Mouse (Mus musculus) CH12.LX (cell line): ENCODE measurements around the gene 2810006K23Rik. TPM values are rescaled to one million over a fixed set of nuclear protein-coding genes. Genes with fewer than 3 reads are reported as not detected.
"Not testable (repeated sequence)": the region's sequence is repeated elsewhere in the genome, so short reads cannot be mapped to it uniquely, and the experiment has no call there.

ENCODE experiments used
- DNase-seq: peaks from one replicate; pipeline ENCODE4 v3.0.0-alpha.2; 2013; ENCODE audit errors: extremely low read depth
- H3K27ac ChIP-seq: 2 replicates; pipeline ENCODE4 v1.5.1; 2012; ENCODE audit warnings: low read depth, mild to moderate bottlenecking, control low read depth, moderate library complexity; ENCODE audit not compliant: insufficient read depth
- H3K27me3 ChIP-seq: replicated peaks from 2 replicates; pipeline ENCODE3; 2012; ENCODE audit warnings: inconsistent platforms
- H3K36me3 ChIP-seq, 2 experiments: replicated peaks in 1 of 2; 2 replicates each; pipeline versions ENCODE3 to v1.6.1; 2012; ENCODE audit warnings: inconsistent platforms in 1 of 2, low read length in 1 of 2, mild to moderate bottlenecking in 1 of 2, mixed read lengths in 1 of 2, moderate library complexity in 1 of 2; ENCODE audit not compliant: control insufficient read depth in 1 of 2, insufficient read depth in 1 of 2
- H3K4me1 ChIP-seq, 2 experiments: 2 replicates each; pipeline ENCODE4 v1.6.1; 2012; ENCODE audit warnings: inconsistent platforms in 1 of 2, moderate library complexity in 1 of 2; ENCODE audit not compliant: insufficient read depth in 2 of 2, control insufficient read depth in 1 of 2
- H3K4me2 ChIP-seq: 2 replicates; pipeline ENCODE4 v1.6.1; 2012; ENCODE audit warnings: low read depth, mild to moderate bottlenecking, control low read depth; ENCODE audit not compliant: poor library complexity, insufficient read depth, severe bottlenecking
- H3K4me3 ChIP-seq, 3 experiments: fragments of 150-350 bp in 1 of 3; sonication (generic) in 1 of 3; replicated peaks in 1 of 3; 2 replicates each; pipeline versions ENCODE3 to v1.5.1; 2011 to 2012; ENCODE audit warnings: low read depth in 2 of 3, low read length in 2 of 3, mild to moderate bottlenecking in 2 of 3, moderate library complexity in 2 of 3, control low read depth in 1 of 3, improper control_type of control experiment in 1 of 3, inconsistent platforms in 1 of 3, mixed read lengths in 1 of 3; ENCODE audit not compliant: poor library complexity in 1 of 3
- H3K79me2 ChIP-seq: replicated peaks from 2 replicates; pipeline ENCODE4 v1.6.1; 2012; ENCODE audit warnings: mild to moderate bottlenecking, moderate library complexity; ENCODE audit not compliant: control insufficient read depth, poor library complexity, insufficient read depth, severe bottlenecking; ENCODE audit errors: extremely low read depth
- H3K9ac ChIP-seq: 2 replicates; pipeline ENCODE4 v1.6.1; 2012; ENCODE audit warnings: low read depth, mild to moderate bottlenecking, control low read depth, moderate library complexity; ENCODE audit not compliant: insufficient read depth
- H3K9me3 ChIP-seq: replicated peaks from 2 replicates; pipeline ENCODE3; 2012; ENCODE audit warnings: low read length, inconsistent platforms, mixed read lengths
- CTCF ChIP-seq, 2 experiments: IDR thresholded peaks in 1 of 2; conservative IDR thresholded peaks in 1 of 2; 2 replicates each; pipeline ENCODE4 v1.5.1; 2011 to 2012; ENCODE audit warnings: low read depth in 2 of 2, low read length in 2 of 2, improper control_type of control experiment in 1 of 2, inconsistent platforms in 1 of 2, mild to moderate bottlenecking in 1 of 2, moderate library complexity in 1 of 2
- GABPA ChIP-seq: IDR thresholded peaks from 2 replicates; pipeline ENCODE4 v1.6.1; 2012; ENCODE audit warnings: low read depth, low read length, improper control_type of control experiment, inconsistent platforms; ENCODE audit not compliant: insufficient replicate concordance
- POLR2A ChIP-seq: IDR thresholded peaks from 2 replicates; pipeline ENCODE4 v1.6.1; 2011; ENCODE audit warnings: low read depth, mild to moderate bottlenecking, improper control_type of control experiment, low read length
- RAD21 ChIP-seq: IDR thresholded peaks from 2 replicates; pipeline ENCODE4 v1.6.1; 2011; ENCODE audit warnings: low read depth, mild to moderate bottlenecking, low read length, improper control_type of control experiment, moderate library complexity
- SIN3A ChIP-seq: IDR thresholded peaks from 2 replicates; pipeline ENCODE4 v1.6.1; 2012; ENCODE audit warnings: low read length, improper control_type of control experiment, inconsistent platforms
- SMC3 ChIP-seq: IDR thresholded peaks from 2 replicates; pipeline ENCODE4 v1.6.1; 2011; ENCODE audit warnings: low read depth, low read length, improper control_type of control experiment
- TBP ChIP-seq: conservative IDR thresholded peaks from 2 replicates; pipeline ENCODE4 v1.6.1; 2011; ENCODE audit warnings: low read depth, low read length, improper control_type of control experiment
- ZC3H11A ChIP-seq: IDR thresholded peaks from 2 replicates; pipeline ENCODE4 v1.6.1; 2012; ENCODE audit warnings: low read depth, mild to moderate bottlenecking, inconsistent platforms, low read length, improper control_type of control experiment
- ZMIZ1 ChIP-seq: IDR thresholded peaks from 2 replicates; pipeline ENCODE4 v1.6.1; 2012; ENCODE audit warnings: low read depth, mild to moderate bottlenecking, inconsistent platforms, low read length, improper control_type of control experiment
- ZNF384 ChIP-seq: IDR thresholded peaks from 2 replicates; pipeline ENCODE4 v1.6.1; 2012; ENCODE audit warnings: low read depth, low read length, improper control_type of control experiment, inconsistent platforms
- dilution Hi-C: fragments of 300-500 bp; cut with MboI; formaldehyde crosslinking; loops from 2 replicates; pipeline ENCODE4 v1.14.3; 2020; ENCODE audit warnings: low sequenced_read_pairs; ENCODE audit not compliant: extremely low pct_unique_long_range_greater_than_20kb, extremely low pct_ligation_motif_present
- in situ Hi-C: fragments of 300-500 bp; cut with MboI; formaldehyde crosslinking; loops from 3 replicates; pipeline ENCODE4 v1.14.3; 2019; ENCODE audit warnings: low sequenced_read_pairs, low pct_ligation_motif_present, low pct_unique_long_range_greater_than_20kb, mixed read lengths
- polyA plus RNA-seq: library from polyadenylated mRNA; unstranded; fragments of >175 nt; gene quantifications from 2 replicates; pipeline ENCODE4 v1.2.1, GENCODE M21; 2012; ENCODE audit warnings: low read depth; ENCODE audit not compliant: insufficient read length
- total RNA-seq, 2 experiments: library from RNA; depleted of rRNA; stranded (reverse); fragments of 300-350 nt in 1 of 2; fragments of >200 nt in 1 of 2; gene quantifications; 2 replicates each; pipeline ENCODE4 v1.2.3; 2012 to 2014

The 2810006K23Rik gene
- total and polyA plus RNA-seq, 3 experiments = 6.3 to 8.9 (median 8.2) TPM

DNA sequence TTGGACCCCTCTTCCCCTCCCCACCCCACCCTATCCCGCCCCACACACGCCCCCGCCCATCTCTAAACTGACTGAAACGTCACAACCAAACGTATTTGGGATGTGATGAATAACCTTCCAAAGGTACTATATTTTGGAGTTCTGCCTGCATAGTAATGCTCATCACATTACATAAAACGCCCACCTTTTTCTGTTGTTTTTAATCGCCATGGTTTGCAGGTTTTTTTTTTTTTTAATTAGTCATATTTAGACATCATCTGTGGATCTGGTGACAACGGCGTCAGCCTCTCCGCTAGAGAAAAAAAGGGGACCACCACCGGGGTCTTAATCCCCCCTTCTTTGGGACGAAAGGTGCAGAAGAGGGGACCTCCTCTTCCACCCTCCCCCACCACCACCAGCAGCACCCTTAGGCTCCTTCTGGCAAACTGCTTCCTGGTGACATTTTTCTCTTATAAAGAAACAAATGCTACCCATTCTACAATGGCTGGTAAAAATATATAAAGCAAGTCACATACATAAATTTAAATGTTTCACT lies 27.6 kb downstream of the 2810006K23Rik start:
- H3K27ac ChIP-seq = no peak overlapping the region
- H3K4me3 ChIP-seq = peak overlapping the region; percentile 63 to 84 (median 82)
- dilution Hi-C loops (no loop called here), in situ Hi-C loops (loop anchor here (10.0 kb wide), 1 partner anchor 199 kb away; the partner anchor contains the start of gene Ddx55)
- peak overlapping the region; percentile 99 for H3K9ac ChIP-seq
- TF ChIP-seq SIN3A (peak; percentile 21), ZNF384 (no peak), ZC3H11A (no peak), ZMIZ1 (no peak)
- H3K4me1 ChIP-seq = peaks cover 16 to 20% of the 10 kb centered on the region in 2 experiments
- DNase-seq = no peak
- H3K27me3 ChIP-seq = no peaks in the 10 kb centered on the region
- H3K9me3 ChIP-seq = no peaks in the 10 kb centered on the region
- H3K79me2 ChIP-seq = peaks cover 34% of the 10 kb centered on the region
- H3K4me2 ChIP-seq = peak overlapping the region; percentile 58
- peaks cover 0 to 7% of the 10 kb centered on the region in 2 experiments for H3K36me3 ChIP-seq

DNA sequence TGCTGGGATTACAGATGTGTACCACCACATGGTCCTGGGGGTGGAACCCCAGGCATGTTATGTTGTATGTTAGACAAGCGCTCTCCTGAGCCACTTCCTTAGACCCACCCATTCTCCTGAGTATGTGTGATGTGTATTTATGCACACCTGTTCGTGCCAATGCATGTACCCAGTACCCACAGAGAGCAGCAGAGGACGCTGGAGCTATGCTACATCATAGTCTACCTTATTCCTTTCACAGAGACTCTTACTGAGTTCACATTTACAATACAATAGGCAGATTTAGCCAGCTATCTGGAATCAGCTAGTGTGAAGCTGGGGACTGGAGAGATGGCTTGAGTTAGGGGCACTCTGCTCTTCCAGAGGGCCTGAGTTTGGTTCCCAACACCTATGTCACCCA lies 28.8 kb downstream of the 2810006K23Rik start:
- Histone ChIP-seq H3K27me3 (no peaks in the 10 kb centered on the region), H3K9me3 (no peaks in the 10 kb centered on the region), H3K36me3 (no peaks in the 10 kb centered on the region), H3K4me3 (no peak overlapping the region), H3K4me1 (peaks cover 4 to 8% of the 10 kb centered on the region in 2 experiments), H3K79me2 (peaks cover 24% of the 10 kb centered on the region), H3K9ac (no peak overlapping the region), H3K4me2 (no peak overlapping the region)
- in situ Hi-C loops = loop anchor here (10.0 kb wide), 1 partner anchor 198 kb away; the partner anchor contains the start of gene Ddx55
- dilution Hi-C loops = no loop called here
- DNase-seq = no peak
- TF ChIP-seq GABPA (no peak), CTCF (conservative IDR thresholded peaks at IDR 0.05 in 1 of 2, IDR thresholded peaks at IDR 0.05 in 1 of 2; ENCODE audit: low read depth in 2 of 2, low read length in 2 of 2) (peak in 1 of 2 experiments; percentile 39; a peak in 2 of 4 replicates), RAD21 (peak; percentile 14), TBP (no peak), SIN3A (no peak)
- TF ChIP-seq, all 38 proteins: peak for 2
- no peak overlapping the region for H3K27ac ChIP-seq

GRCm38 (mm10) chr5:124359641-124360040 lies 31.8 kb downstream of the 2810006K23Rik start:
- Histone ChIP-seq H3K9ac (no peak overlapping the region), H3K36me3 (no peaks in the 10 kb centered on the region), H3K4me3 (no peak overlapping the region), H3K4me2 (no peak overlapping the region), H3K79me2 (peaks cover 4% of the 10 kb centered on the region), H3K9me3 (no peaks in the 10 kb centered on the region), H3K27me3 (no peaks in the 10 kb centered on the region), H3K4me1 (no peaks in the 10 kb centered on the region), H3K27ac (no peak overlapping the region)
- dilution Hi-C loops (no loop called here), in situ Hi-C loops (loop anchor here (10.0 kb wide), 1 partner anchor 195 kb away; the partner anchor contains the start of gene Ddx55)
- TF ChIP-seq RAD21 (peak; percentile 54), POLR2A (no peak), SMC3 (peak; percentile 52), CTCF (conservative IDR thresholded peaks at IDR 0.05 in 1 of 2, IDR thresholded peaks at IDR 0.05 in 1 of 2; ENCODE audit: low read depth in 2 of 2, low read length in 2 of 2) (peak in 1 of 2 experiments; percentile 68; a peak in 3 of 4 replicates), SIN3A (no peak)
- no peak for DNase-seq

DNA sequence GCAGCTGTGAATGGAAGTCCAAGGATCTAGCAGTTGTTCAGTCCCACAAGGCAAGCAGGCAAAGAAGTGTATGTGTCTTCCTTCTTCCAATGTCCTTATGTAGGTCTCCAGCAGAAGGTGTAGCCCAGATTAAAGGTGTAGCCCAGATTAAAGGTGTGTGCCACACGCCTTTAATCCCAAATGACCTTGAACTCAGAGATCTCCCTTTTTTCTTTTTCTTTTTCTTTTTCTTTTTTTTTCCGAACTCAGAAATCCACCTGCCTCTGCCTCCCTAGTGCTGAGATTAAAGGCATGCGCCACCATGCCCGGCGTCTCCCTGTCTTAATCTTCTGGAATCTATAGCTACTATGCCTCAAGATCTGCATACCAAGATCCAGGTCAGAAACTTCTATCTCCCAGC lies 35.1 kb downstream of the 2810006K23Rik start, which contains the start of gene Cdk2ap1:
Gene Cdk2ap1, minus strand, starts transcription at position 101 of the 400 bp plus-strand sequence.
- H3K4me1 ChIP-seq, H3K79me2 ChIP-seq, H3K36me3 ChIP-seq, H3K9me3 ChIP-seq, H3K4me3 ChIP-seq, in situ Hi-C loops, DNase-seq, H3K27me3 ChIP-seq, H3K27ac ChIP-seq, dilution Hi-C loops, H3K9ac ChIP-seq, H3K4me2 ChIP-seq: not testable (repeated sequence)
